Mouse (Mus musculus) liver, embryonic 14.5 days (tissue): ENCODE results near the gene Scn8a. TPM values are rescaled to one million over a fixed set of nuclear protein-coding genes. Genes with fewer than 3 reads are reported as not detected.
A peak's percentile ranks its signal among the peaks of the same experiment; 100 is the strongest.

Experiments used
- ATAC-seq: fragments of 200-750 bp; cut with Nextera tagmentation; 2 replicates; pipeline ENCODE4 v1.8.0; 2017; ENCODE audit warnings: moderate number of reproducible peaks, mild to moderate bottlenecking, moderate library complexity; ENCODE audit not compliant: insufficient read depth
- DNase-seq, 3 experiments: peaks; one replicate each; pipeline ENCODE4 v3.0.0-alpha.2; 2012 to 2013; ENCODE audit warnings: low read depth in 3 of 3, low spot score in 3 of 3
- H3K27ac ChIP-seq: fragments of 300-500 bp; sonication (generic); 2 replicates; pipeline ENCODE4 v1.5.1; 2014; ENCODE audit warnings: moderate library complexity, mild to moderate bottlenecking, control low read depth, inconsistent platforms
- H3K27me3 ChIP-seq: fragments of 300-500 bp; sonication (generic); 2 replicates; pipeline ENCODE4 v1.6.1; 2014; ENCODE audit warnings: mild to moderate bottlenecking, low read length, moderate library complexity; ENCODE audit not compliant: control insufficient read depth, insufficient read depth
- H3K36me3 ChIP-seq: fragments of 300-500 bp; sonication (generic); replicated peaks from 2 replicates; pipeline ENCODE4 v1.6.1; 2014; ENCODE audit warnings: low read depth; ENCODE audit not compliant: control insufficient read depth, insufficient read depth
- H3K4me1 ChIP-seq, 2 experiments: fragments of 200-500 bp in 1 of 2; fragments of 300-500 bp in 1 of 2; sonication (generic) in 1 of 2; replicated peaks; 2 replicates each; pipeline ENCODE4 v1.6.1; 2012 to 2014; ENCODE audit warnings: antibody characterized with exemption in 1 of 2, inconsistent platforms in 1 of 2, low read length in 1 of 2; ENCODE audit not compliant: control insufficient read depth in 2 of 2, insufficient read depth in 2 of 2
- H3K4me2 ChIP-seq: fragments of 300-500 bp; sonication (generic); 2 replicates; pipeline ENCODE4 v1.6.1; 2014; ENCODE audit warnings: low read depth, mild to moderate bottlenecking, control low read depth, moderate library complexity
- H3K4me3 ChIP-seq, 2 experiments: fragments of 200-500 bp in 1 of 2; fragments of 300-500 bp in 1 of 2; sonication (generic) in 1 of 2; 2 replicates each; pipeline ENCODE4 v1.5.1; 2012 to 2014; ENCODE audit warnings: low read depth in 2 of 2, low read length in 2 of 2, mild to moderate bottlenecking in 2 of 2, control low read depth in 1 of 2, inconsistent platforms in 1 of 2, moderate library complexity in 1 of 2; ENCODE audit not compliant: insufficient read depth in 1 of 2
- H3K9ac ChIP-seq: fragments of 300-500 bp; sonication (generic); replicated peaks from 2 replicates; pipeline ENCODE4 v1.6.1; 2014; ENCODE audit warnings: mild to moderate bottlenecking, control low read depth, moderate library complexity
- H3K9me3 ChIP-seq: fragments of 300-500 bp; sonication (generic); 2 replicates; pipeline ENCODE4 v1.6.1; 2016; ENCODE audit warnings: low read length, mixed read lengths; ENCODE audit not compliant: control insufficient read depth
- CTCF ChIP-seq: IDR thresholded peaks from 2 replicates; pipeline ENCODE4 v1.5.1; 2016; ENCODE audit warnings: antibody characterized with exemption, low read depth, control low read depth
- EP300 ChIP-seq: IDR thresholded peaks from 2 replicates; pipeline ENCODE4 v1.6.1; 2016; ENCODE audit warnings: antibody characterized with exemption, low read depth
- WGBS: fragments of 180-500 bp; shearing (Covaris S2); extraction: QIAGEN DNeasy Blood & Tissue Kit; methylation state at CpG from one replicate; pipeline ENCODE4 v1.1.7; 2014; ENCODE audit not compliant: insufficient replicate concordance; 5-methylcytosine and 5-hydroxymethylcytosine counted together
- polyA plus RNA-seq, 2 experiments: library from polyadenylated mRNA; depleted of rRNA in 1 of 2; stranded (reverse) in 1 of 2; unstranded in 1 of 2; fragments of >200 nt; fragmentation: Nextera tagmentation in 1 of 2; extraction: Ambion mirVana in 1 of 2; gene quantifications; 2 replicates each; pipeline versions ENCODE4 v1.2.1 to v1.2.3; 2012 to 2014

Gene Scn8a
- polyA plus RNA-seq, 2 experiments, result 0.13 to 0.41 TPM

DNA sequence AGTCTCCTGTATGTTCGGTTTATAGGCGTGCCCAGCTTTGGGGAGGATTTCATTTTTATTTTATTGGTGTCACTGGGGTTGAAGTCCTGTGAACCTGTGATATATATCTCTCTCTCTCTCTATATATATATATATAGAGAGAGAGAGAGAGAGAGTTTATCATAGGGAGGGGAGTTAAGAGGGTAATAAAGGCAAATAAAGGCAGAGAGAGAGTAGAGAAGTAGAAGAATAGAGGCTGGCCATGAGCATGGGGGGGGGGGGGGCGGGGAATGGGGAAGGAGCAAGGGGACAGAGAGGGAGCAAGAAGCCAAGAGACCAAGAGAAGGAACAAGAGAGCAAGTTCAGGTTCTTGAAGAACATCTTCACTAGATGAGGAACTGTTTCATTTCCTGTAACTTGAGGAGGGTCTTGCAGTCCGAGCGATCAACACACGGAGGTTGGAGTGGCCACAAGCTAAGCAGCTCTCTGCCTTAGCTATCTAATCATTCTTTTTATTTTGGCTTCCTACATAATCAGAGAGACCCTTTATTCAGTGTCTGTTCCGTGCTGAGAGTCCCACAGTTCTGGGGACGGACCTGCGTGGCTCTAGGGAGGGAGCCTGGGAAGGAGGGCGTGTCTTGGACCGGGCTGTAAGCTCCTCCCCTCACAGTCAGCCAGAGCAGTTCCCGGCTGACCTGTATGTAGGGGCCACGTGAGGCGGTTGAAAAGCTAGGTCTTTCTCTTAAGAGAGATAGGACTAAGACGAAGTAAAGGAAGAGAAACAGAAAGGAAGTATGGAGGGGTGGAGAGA, 136.8 kb downstream of the Scn8a start:
- H3K4me1 ChIP-seq, result no peaks in the 10 kb centered on the region
- H3K9ac ChIP-seq, result no peak overlapping the region
- H3K27me3 ChIP-seq, result no peaks in the 10 kb centered on the region
- peak overlapping the region; percentile 36 for H3K4me2 ChIP-seq
- TF ChIP-seq CTCF, result no peak
- no peak for TF ChIP-seq EP300
- DNase-seq (no peak), ATAC-seq (no peak)
- H3K4me3 ChIP-seq, result peak overlapping the region in 1 of 2 experiments; percentile 42; a peak in 2 of 4 replicates
- H3K36me3 ChIP-seq, result no peaks in the 10 kb centered on the region
- no peaks in the 10 kb centered on the region for H3K9me3 ChIP-seq
- no peak overlapping the region for H3K27ac ChIP-seq
- WGBS, result 12% methylated on average over 14 of the region's 15 CpGs

DNA sequence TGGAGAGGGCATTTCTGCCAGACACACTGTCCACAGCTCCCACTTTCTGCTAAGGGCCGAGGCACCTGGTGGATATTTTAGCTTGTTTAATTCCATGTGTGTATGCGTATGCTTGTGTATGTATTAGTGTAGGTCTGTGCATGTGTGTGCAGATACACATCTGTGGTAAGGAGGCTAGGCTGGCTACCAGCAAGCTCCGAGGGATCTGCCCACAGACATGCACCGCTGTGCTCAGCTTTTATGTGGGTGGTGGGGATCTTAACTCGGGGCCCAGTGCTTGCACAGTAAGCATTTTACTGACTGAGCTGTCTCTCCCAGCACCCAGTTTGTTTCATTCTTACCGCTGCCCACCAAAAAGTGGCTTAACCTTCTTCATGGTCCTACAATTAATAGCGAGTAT, 137.6 kb downstream of the Scn8a start:
- ATAC-seq, result no peak
- Histone ChIP-seq H3K9ac (no peak overlapping the region), H3K4me3 (no peak overlapping the region), H3K9me3 (no peaks in the 10 kb centered on the region), H3K4me2 (no peak overlapping the region), H3K36me3 (no peaks in the 10 kb centered on the region), H3K4me1 (no peaks in the 10 kb centered on the region), H3K27ac (no peak overlapping the region), H3K27me3 (no peaks in the 10 kb centered on the region)
- DNase-seq, result no peak
- WGBS, result 53% methylated on average over 7 of the region's 7 CpGs
- TF ChIP-seq CTCF (no peak), EP300 (no peak)

DNA sequence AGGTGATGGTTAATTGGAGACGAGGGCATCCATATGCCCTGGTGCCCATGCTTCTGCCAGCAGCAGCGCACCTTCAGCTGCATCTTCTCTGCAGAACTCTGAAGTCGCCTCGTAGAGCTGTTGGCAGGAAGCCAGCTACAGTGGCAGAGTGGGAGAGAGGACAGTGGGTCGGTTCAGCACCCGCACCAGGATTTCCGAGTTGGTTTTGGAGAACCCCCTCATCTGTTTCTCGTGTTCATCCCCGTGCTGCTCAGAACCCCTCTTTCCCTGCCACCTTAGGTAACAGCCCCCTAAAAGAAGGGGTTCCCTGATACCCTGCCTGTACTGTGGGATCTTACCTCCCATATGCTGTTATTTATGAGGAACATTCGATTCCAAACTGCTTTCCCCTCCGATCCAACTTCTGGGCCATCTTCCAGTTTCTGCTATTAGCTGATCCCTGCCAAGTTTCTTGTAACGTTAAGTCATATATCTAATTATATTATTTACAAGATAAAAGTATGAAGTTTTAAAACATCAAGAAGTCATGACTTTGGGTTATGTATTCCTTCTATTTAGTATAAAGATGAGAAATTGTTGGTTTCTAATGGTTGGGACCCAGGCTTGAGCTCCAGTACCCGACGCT, 138.8 kb downstream of the Scn8a start:
- ATAC-seq (no peak), DNase-seq (no peak)
- H3K27ac ChIP-seq, result no peak overlapping the region
- no peaks in the 10 kb centered on the region for H3K4me1 ChIP-seq
- H3K36me3 ChIP-seq, result no peaks in the 10 kb centered on the region
- no peak overlapping the region for H3K4me2 ChIP-seq
- no peaks in the 10 kb centered on the region for H3K27me3 ChIP-seq
- no peaks in the 10 kb centered on the region for H3K9me3 ChIP-seq
- 67% methylated on average over 14 of the region's 14 CpGs for WGBS
- no peak overlapping the region for H3K4me3 ChIP-seq
- no peak overlapping the region for H3K9ac ChIP-seq
- TF ChIP-seq EP300, result no peak
- TF ChIP-seq CTCF, result no peak

DNA sequence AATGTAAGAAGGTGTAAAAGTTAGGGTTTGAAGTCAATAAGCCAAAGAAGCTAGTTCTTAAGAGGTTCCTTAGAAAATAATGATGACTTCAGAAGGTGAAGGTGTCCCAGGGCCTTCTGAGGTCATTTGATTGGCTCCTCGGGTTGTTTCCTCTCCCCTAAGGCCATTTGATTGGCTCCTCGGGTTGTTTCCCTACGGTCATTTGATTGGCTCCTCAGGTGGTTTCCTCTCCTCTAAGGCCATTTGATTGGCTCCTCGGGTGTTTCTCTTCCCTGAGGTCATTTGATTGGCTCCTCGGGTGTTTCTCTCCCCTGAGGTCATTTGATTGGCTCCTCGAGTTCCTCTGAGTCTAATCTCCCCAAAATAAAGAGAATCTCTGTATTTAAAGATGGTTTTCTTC, 141.7 kb downstream of the Scn8a start:
- Histone ChIP-seq H3K4me2 (no peak overlapping the region), H3K4me1 (no peaks in the 10 kb centered on the region), H3K36me3 (no peaks in the 10 kb centered on the region), H3K9me3 (no peaks in the 10 kb centered on the region), H3K27ac (no peak overlapping the region), H3K9ac (no peak overlapping the region), H3K27me3 (no peaks in the 10 kb centered on the region), H3K4me3 (no peak overlapping the region)
- ATAC-seq (no peak), DNase-seq (no peak)
- WGBS, result 53% methylated on average over 6 of the region's 6 CpGs
- TF ChIP-seq CTCF, result no peak
- no peak for TF ChIP-seq EP300

DNA sequence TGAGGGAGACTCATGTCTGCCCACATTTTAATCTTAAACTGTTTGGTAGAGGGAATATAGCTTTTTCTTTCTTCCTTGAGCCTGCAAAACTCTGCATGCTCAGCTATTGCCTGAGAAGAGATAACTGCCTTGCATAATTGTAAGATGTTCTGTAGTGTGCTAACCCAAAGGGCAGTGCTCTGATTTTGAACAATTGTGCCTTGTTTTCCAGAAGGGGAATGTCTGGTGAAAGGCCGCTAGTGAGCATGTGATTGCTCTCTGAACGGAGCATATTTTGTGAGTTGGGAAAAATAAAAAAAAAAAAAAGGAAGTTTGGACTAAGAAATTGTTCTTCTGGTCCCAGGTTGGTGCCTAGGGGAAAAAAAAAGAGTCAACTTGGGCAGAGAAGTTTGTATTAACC, 159.3 kb downstream of the Scn8a start:
- H3K9me3 ChIP-seq, result no peaks in the 10 kb centered on the region
- no peaks in the 10 kb centered on the region for H3K36me3 ChIP-seq
- no peaks in the 10 kb centered on the region for H3K27me3 ChIP-seq
- no peak for DNase-seq
- H3K9ac ChIP-seq, result no peak overlapping the region
- no peaks in the 10 kb centered on the region for H3K4me1 ChIP-seq
- 58% methylated on average over 2 of the region's 2 CpGs for WGBS
- no peak overlapping the region for H3K27ac ChIP-seq
- no peak for ATAC-seq
- TF ChIP-seq CTCF (no peak), EP300 (no peak)
- H3K4me3 ChIP-seq, result no peak overlapping the region
- H3K4me2 ChIP-seq, result no peak overlapping the region
